Mouse (Mus musculus) liver, adult 2 months (tissue): ENCODE results near the gene Pappa. TPM values are rescaled to one million over a fixed set of nuclear protein-coding genes. Genes with fewer than 3 reads are reported as not detected.

Experiments
- DNase-seq: peaks from one replicate; pipeline ENCODE4 v3.0.0-alpha.2; 2011; ENCODE audit warnings: low read depth, low spot score; ENCODE audit errors: extremely low read depth
- H3K27ac ChIP-seq: fragments of 200-500 bp; replicated peaks from 2 replicates; pipeline ENCODE4 v1.5.1; 2012; ENCODE audit warnings: low read depth, mild to moderate bottlenecking, control low read depth, inconsistent platforms, low read length; ENCODE audit not compliant: insufficient read depth
- H3K27me3 ChIP-seq: fragments of 200-500 bp; 2 replicates; pipeline ENCODE4 v1.6.1; 2012; ENCODE audit warnings: mild to moderate bottlenecking, moderate library complexity, low read length, inconsistent platforms; ENCODE audit not compliant: control insufficient read depth, insufficient read depth
- H3K36me3 ChIP-seq: fragments of 200-500 bp; 2 replicates; pipeline ENCODE4 v1.6.1; 2012; ENCODE audit warnings: low read length, inconsistent platforms; ENCODE audit not compliant: control insufficient read depth, insufficient read depth
- H3K4me1 ChIP-seq: fragments of 200-500 bp; 2 replicates; pipeline ENCODE4 v1.6.1; 2011; ENCODE audit warnings: low read length; ENCODE audit not compliant: control insufficient read depth, insufficient read depth
- H3K4me3 ChIP-seq: fragments of 200-500 bp; 2 replicates; pipeline ENCODE4 v1.5.1; 2011; ENCODE audit warnings: low read depth, mild to moderate bottlenecking, control low read depth, low read length, moderate library complexity; ENCODE audit not compliant: insufficient read depth
- H3K79me2 ChIP-seq: fragments of 200-500 bp; 2 replicates; pipeline ENCODE4 v1.6.1; 2012; ENCODE audit warnings: inconsistent platforms, mild to moderate bottlenecking, low read length, moderate library complexity; ENCODE audit not compliant: control insufficient read depth, insufficient read depth
- H3K9ac ChIP-seq: fragments of 200-500 bp; 2 replicates; pipeline ENCODE4 v1.6.1; 2012; ENCODE audit warnings: low read depth, mild to moderate bottlenecking, control low read depth, inconsistent platforms, low read length
- CTCF ChIP-seq: fragments of 200-500 bp; IDR thresholded peaks from 2 replicates; pipeline ENCODE4 v1.5.1; 2011; ENCODE audit warnings: low read depth, low read length, control low read depth
- POLR2A ChIP-seq: fragments of 200-500 bp; IDR thresholded peaks from 2 replicates; pipeline ENCODE4 v1.6.1; 2011; ENCODE audit warnings: low read length, control low read depth; ENCODE audit not compliant: insufficient read depth; ENCODE audit errors: extremely low read depth
- WGBS: fragments of 180-500 bp; shearing (Covaris S2); methylation state at CpG from one replicate; pipeline ENCODE4 v1.1.7; 2018; 5-methylcytosine and 5-hydroxymethylcytosine counted together
- polyA plus RNA-seq: library from polyadenylated mRNA; depleted of rRNA; stranded (reverse); fragments of >200 nt; gene quantifications from 2 replicates; pipeline ENCODE4 v1.2.3, GENCODE M21; 2012
- total RNA-seq: library from RNA; depleted of rRNA; stranded (reverse); fragments of >200 nt; gene quantifications from 2 replicates; pipeline ENCODE4 v1.2.3, GENCODE M21; 2014

Gene Pappa
- total and polyA plus RNA-seq, 2 experiments = 0.02 to 0.09 TPM

DNA sequence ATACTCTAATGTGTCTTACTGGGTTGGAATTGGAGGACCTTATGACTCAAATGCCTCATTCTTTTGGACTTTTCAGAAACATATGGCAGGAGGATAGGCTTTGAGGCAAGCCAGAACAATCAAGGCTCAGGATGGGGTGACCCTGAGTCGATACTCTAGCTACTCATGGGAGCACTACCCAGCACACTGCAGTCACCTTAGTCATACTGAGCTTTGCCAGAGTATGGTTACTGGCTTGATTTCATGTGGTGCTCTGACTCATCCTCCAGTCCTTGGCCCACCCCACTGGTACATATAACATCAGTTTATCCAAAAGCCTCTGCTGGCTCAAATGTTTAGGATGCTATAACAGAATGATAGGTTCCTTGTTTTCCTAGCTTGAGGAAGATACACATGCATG is 130.1 kb downstream of the Pappa start:
- WGBS = 89% methylated on average over 1 of the region's 1 CpGs
- no peak for TF ChIP-seq CTCF
- TF ChIP-seq POLR2A = no peak
- Histone ChIP-seq H3K9ac (no peak overlapping the region), H3K27me3 (no peaks in the 10 kb centered on the region), H3K4me3 (no peak overlapping the region), H3K79me2 (no peaks in the 10 kb centered on the region), H3K27ac (no peak overlapping the region), H3K4me1 (no peaks in the 10 kb centered on the region), H3K36me3 (no peaks in the 10 kb centered on the region)
- DNase-seq = no peak

DNA sequence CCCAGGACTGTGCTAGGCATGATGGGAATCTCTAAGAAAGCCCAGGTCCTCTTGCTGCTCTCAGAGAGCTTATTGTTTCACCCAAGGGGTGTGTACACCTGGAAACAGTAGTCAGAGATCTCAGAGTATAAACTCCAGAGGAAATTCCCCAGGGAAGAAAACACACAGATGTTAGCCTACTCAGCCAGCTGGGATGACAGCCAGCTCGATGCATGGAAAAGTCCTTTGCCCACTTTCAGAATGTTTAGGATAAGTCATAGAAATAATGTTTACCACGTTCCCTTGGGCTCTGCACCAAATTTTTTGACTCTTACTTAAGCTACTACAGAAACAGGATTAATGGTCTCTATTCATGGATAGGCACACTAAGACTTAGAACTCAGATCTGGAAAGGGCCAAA is 143.1 kb downstream of the Pappa start:
- Histone ChIP-seq H3K4me3 (no peak overlapping the region), H3K79me2 (no peaks in the 10 kb centered on the region), H3K27ac (no peak overlapping the region), H3K4me1 (no peaks in the 10 kb centered on the region), H3K9ac (no peak overlapping the region), H3K36me3 (no peaks in the 10 kb centered on the region), H3K27me3 (no peaks in the 10 kb centered on the region)
- TF ChIP-seq POLR2A = no peak
- TF ChIP-seq CTCF = no peak
- DNase-seq = no peak
- 84% methylated on average over 2 of the region's 2 CpGs for WGBS

GRCm38 (mm10) chr4:65269996-65270395 is 146.0 kb downstream of the Pappa start:
- Histone ChIP-seq H3K27me3 (no peaks in the 10 kb centered on the region), H3K79me2 (no peaks in the 10 kb centered on the region), H3K27ac (no peak overlapping the region), H3K4me1 (no peaks in the 10 kb centered on the region), H3K36me3 (no peaks in the 10 kb centered on the region), H3K9ac (no peak overlapping the region), H3K4me3 (no peak overlapping the region)
- no peak for DNase-seq
- TF ChIP-seq CTCF (no peak), POLR2A (no peak)
- WGBS = 78% methylated on average over 2 of the region's 2 CpGs

DNA sequence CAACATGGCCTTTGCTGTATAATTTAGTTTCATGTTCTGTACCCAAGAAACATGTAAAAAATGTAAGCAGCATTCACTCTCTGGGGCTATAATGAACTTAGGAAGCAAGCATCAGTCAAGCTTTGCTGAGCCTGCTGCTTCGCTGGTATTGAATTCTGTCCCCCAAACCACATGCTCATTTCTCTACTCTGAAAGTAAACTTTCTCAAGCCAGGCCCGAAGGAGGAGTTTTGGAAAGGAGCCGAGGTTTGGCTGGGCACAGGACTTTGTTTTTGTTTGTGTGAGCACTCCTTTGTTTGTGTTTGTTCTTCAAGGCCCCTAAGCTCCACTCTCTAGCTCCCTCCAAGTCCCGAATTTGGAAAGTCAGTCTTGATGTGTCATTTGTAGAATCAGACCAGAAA is 148.3 kb downstream of the Pappa start:
- DNase-seq = no peak

DNA sequence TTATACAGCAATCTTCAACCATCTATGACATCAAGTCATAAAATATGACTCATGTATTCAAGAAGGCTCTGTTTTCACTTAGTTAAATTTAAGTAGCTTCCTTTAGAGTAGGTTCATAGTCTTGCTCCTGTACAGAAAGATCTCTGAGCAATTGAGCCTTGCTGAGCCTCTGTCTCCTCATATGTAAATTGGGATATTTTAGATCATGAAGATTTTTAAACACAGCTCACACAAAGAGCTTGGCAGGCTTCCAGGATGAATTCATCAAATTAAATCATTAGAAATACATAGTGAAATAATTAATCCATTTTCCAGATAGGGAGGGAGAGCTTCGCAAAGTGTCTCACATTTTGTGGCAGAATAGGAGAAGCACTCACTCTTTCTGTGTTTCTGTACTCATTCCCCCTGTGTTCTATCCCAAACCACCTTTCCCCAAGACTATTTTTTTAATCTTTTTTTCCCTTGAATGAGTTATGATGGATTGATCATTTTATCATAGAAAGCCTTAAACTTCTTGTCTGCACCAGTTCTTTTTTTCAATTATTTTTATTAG is 149.4 kb downstream of the Pappa start:
- DNase-seq = no peak
- Histone ChIP-seq H3K27ac (no peak overlapping the region), H3K79me2 (no peaks in the 10 kb centered on the region), H3K27me3 (no peaks in the 10 kb centered on the region), H3K9ac (no peak overlapping the region), H3K4me1 (no peaks in the 10 kb centered on the region), H3K36me3 (no peaks in the 10 kb centered on the region), H3K4me3 (no peak overlapping the region)
- 90% methylated on average over 1 of the region's 1 CpGs for WGBS
- TF ChIP-seq POLR2A (no peak), CTCF (no peak)

More for the DNA sequence above, 148.3 kb downstream of the Pappa start:
- Histone ChIP-seq H3K27ac (no peak overlapping the region), H3K4me1 (no peaks in the 10 kb centered on the region), H3K27me3 (no peaks in the 10 kb centered on the region), H3K36me3 (no peaks in the 10 kb centered on the region), H3K9ac (no peak overlapping the region), H3K79me2 (no peaks in the 10 kb centered on the region), H3K4me3 (no peak overlapping the region)
- no peak for TF ChIP-seq POLR2A
- no peak for TF ChIP-seq CTCF
- WGBS = 44% methylated on average over 4 of the region's 4 CpGs

- Histone ChIP-seq H3K4me1 (no peaks in the 10 kb centered on the region), H3K9ac (no peak overlapping the region), H3K27me3 (no peaks in the 10 kb centered on the region), H3K27ac (no peak overlapping the region), H3K36me3 (no peaks in the 10 kb centered on the region), H3K4me3 (no peak overlapping the region), H3K79me2 (no peaks in the 10 kb centered on the region)
- 88% methylated on average over 10 of the region's 10 CpGs for WGBS
- DNase-seq = no peak
- TF ChIP-seq CTCF = no peak
- TF ChIP-seq POLR2A = no peak
Observed at GRCm38 (mm10) chr4:65278451-65279271, 154.7 kb downstream of the Pappa start.
